Mouse (Mus musculus) C2C12 (cell line): Measurements from ENCODE around the gene Scn4a.

ENCODE experiments used
- CTCF ChIP-seq: IDR thresholded peaks from one replicate; pipeline ENCODE4 v1.5.1; 2011; ENCODE audit not compliant: control insufficient read depth, insufficient read depth, insufficient read length
- MYOD1 ChIP-seq: IDR thresholded peaks from one replicate; pipeline ENCODE4 v1.6.1; 2011; ENCODE audit warnings: low read depth; ENCODE audit not compliant: control insufficient read depth, insufficient read length
- USF1 ChIP-seq: IDR thresholded peaks from one replicate; pipeline ENCODE4 v1.6.1; 2011; ENCODE audit warnings: low read depth, mild to moderate bottlenecking, control low read depth, moderate library complexity

DNA sequence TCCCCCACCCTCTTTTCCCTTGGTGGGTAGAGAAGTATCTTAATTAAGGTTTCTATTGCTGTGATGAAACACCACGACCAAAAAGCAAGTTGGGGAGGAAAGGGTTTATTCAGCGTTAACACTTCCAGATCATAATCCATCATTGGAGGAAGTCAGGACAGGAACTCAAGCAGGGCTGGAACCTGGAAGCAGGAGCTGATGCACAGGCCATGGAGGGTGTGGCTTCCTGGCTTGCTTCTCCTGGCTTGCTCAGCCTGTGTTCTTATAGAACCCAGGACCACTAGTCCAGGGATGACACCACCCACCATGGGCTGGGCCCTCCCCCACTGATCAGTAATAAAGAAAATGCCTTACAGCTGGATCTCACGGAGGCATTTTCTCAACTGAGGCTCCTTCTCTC is 37.7 kb upstream of the Scn4a start:
- TF ChIP-seq MYOD1 (no peak), CTCF (no peak), USF1 (no peak)
